Mouse (Mus musculus) megakaryocyte, embryonic 14.5 days (primary cell): ENCODE measurements around the gene Gtf3c1.

Experiments
- FLI1 ChIP-seq: IDR thresholded peaks from 2 replicates; pipeline ENCODE4 v1.6.1; 2012; ENCODE audit warnings: low read length, inconsistent platforms, mixed read lengths
- GATA1 ChIP-seq: IDR thresholded peaks from 3 replicates; pipeline ENCODE4 v1.6.1; 2012; ENCODE audit warnings: mixed read lengths, low read length, inconsistent platforms, borderline replicate concordance

- TF ChIP-seq GATA1: no peak
- no peak for TF ChIP-seq FLI1
These were observed 76.6 kb downstream of the Gtf3c1 start for GRCm38 (mm10) chr7:125630989-125631388.
